Mouse (Mus musculus): Measurements from ENCODE around the gene Fbxo3. TPM values are rescaled to one million over a fixed set of nuclear protein-coding genes. Genes with fewer than 3 reads are reported as not detected.

Fbxo3 gene
- total RNA-seq, 1 experiment, result 13.6 TPM

- TF ChIP-seq CHD2 (IDR thresholded peaks at IDR 0.05; ENCODE audit: low read depth, low read length) (no peak), HCFC1 (IDR thresholded peaks at IDR 0.05; ENCODE audit: borderline replicate concordance, insufficient read depth, low read length) (no peak), ZC3H11A (IDR thresholded peaks at IDR 0.05; ENCODE audit: borderline replicate concordance, low read depth, low read length) (no peak), MAFK (IDR thresholded peaks at IDR 0.05; ENCODE audit: insufficient read depth, low read depth, low read length) (no peak), ZNF384 (IDR thresholded peaks at IDR 0.05; ENCODE audit: low read depth, low read length) (no peak)
- Histone ChIP-seq H3K36me3 (ENCODE audit: control insufficient read depth, insufficient read depth, low read length, poor library complexity, severe bottlenecking) (peaks cover 3% of the 10 kb centered on the region; the same call in 1 of the 2 replicates), H3K9me3 (ENCODE audit: control insufficient read depth, insufficient read depth, low read depth, low read length) (no peaks in the 10 kb centered on the region), H3K9ac (ENCODE audit: insufficient read depth, low read depth, low read length, poor library complexity, severe bottlenecking) (no peak overlapping the region), H3K27ac (ENCODE audit: insufficient read depth, low read depth, low read length, poor library complexity, severe bottlenecking) (no peak overlapping the region), H3K4me1 (ENCODE audit: control insufficient read depth in 2 of 2, insufficient read depth in 2 of 2, low read length in 2 of 2, poor library complexity in 1 of 2) (peaks cover 0 to 2% of the 10 kb centered on the region in 2 experiments; a peak in 1 of 4 replicates), H3K4me3 (ENCODE audit: insufficient read depth in 1 of 2, low read depth in 1 of 2, low read length in 2 of 2, poor library complexity in 1 of 2, severe bottlenecking in 1 of 2) (no peak overlapping the region)
- in situ Hi-C loops (cut with MboI; ENCODE audit: low sequenced_read_pairs in 2 of 2, unreplicated experiment in 2 of 2), result no loop called here
- DNase-seq (ENCODE audit: low read depth, low spot score), result no peak
These were observed 2.9 kb downstream of the Fbxo3 start for GRCm38 (mm10) chr2:104030381-104030780.

GRCm38 (mm10) chr2:104032056-104032455 is 4.5 kb downstream of the Fbxo3 start:
- Histone ChIP-seq H3K4me1 (ENCODE audit: control insufficient read depth in 2 of 2, insufficient read depth in 2 of 2, low read length in 2 of 2, poor library complexity in 1 of 2) (peaks cover 0 to 2% of the 10 kb centered on the region in 2 experiments; a peak in 1 of 4 replicates), H3K27ac (ENCODE audit: insufficient read depth, low read depth, low read length, poor library complexity, severe bottlenecking) (no peak overlapping the region), H3K9me3 (ENCODE audit: control insufficient read depth, insufficient read depth, low read depth, low read length) (no peaks in the 10 kb centered on the region), H3K9ac (ENCODE audit: insufficient read depth, low read depth, low read length, poor library complexity, severe bottlenecking) (no peak overlapping the region), H3K36me3 (ENCODE audit: control insufficient read depth, insufficient read depth, low read length, poor library complexity, severe bottlenecking) (peaks cover 4% of the 10 kb centered on the region; the same call in 1 of the 2 replicates), H3K4me3 (ENCODE audit: insufficient read depth in 1 of 2, low read depth in 1 of 2, low read length in 2 of 2, poor library complexity in 1 of 2, severe bottlenecking in 1 of 2) (no peak overlapping the region)
- in situ Hi-C loops (cut with MboI; ENCODE audit: low sequenced_read_pairs in 2 of 2, unreplicated experiment in 2 of 2), result no loop called here
- no peak for DNase-seq (ENCODE audit: low read depth, low spot score)
- TF ChIP-seq ZC3H11A (IDR thresholded peaks at IDR 0.05; ENCODE audit: borderline replicate concordance, low read depth, low read length) (no peak), CHD2 (IDR thresholded peaks at IDR 0.05; ENCODE audit: low read depth, low read length) (no peak), ZNF384 (IDR thresholded peaks at IDR 0.05; ENCODE audit: low read depth, low read length) (no peak), HCFC1 (IDR thresholded peaks at IDR 0.05; ENCODE audit: borderline replicate concordance, insufficient read depth, low read length) (no peak), MAFK (IDR thresholded peaks at IDR 0.05; ENCODE audit: insufficient read depth, low read depth, low read length) (no peak)

GRCm38 (mm10) chr2:104034832-104035472 is 7.4 kb downstream of the Fbxo3 start:
- H3K9me3 ChIP-seq (ENCODE audit: control insufficient read depth, insufficient read depth, low read depth, low read length), result no peaks in the 10 kb centered on the region
- H3K4me3 ChIP-seq (ENCODE audit: insufficient read depth in 1 of 2, low read depth in 1 of 2, low read length in 2 of 2, poor library complexity in 1 of 2, severe bottlenecking in 1 of 2), result no peak overlapping the region
- DNase-seq (ENCODE audit: low read depth, low spot score), result peak; percentile 71
- in situ Hi-C loops (cut with MboI; ENCODE audit: low sequenced_read_pairs in 2 of 2, unreplicated experiment in 2 of 2), result no loop called here
- peaks cover 5% of the 10 kb centered on the region; the same call in 1 of the 2 replicates for H3K36me3 ChIP-seq (ENCODE audit: control insufficient read depth, insufficient read depth, low read length, poor library complexity, severe bottlenecking)
- H3K9ac ChIP-seq (ENCODE audit: insufficient read depth, low read depth, low read length, poor library complexity, severe bottlenecking), result no peak overlapping the region
- no peak overlapping the region for H3K27ac ChIP-seq (ENCODE audit: insufficient read depth, low read depth, low read length, poor library complexity, severe bottlenecking)
- H3K4me1 ChIP-seq (ENCODE audit: control insufficient read depth in 2 of 2, insufficient read depth in 2 of 2, low read length in 2 of 2, poor library complexity in 1 of 2), result no peaks in the 10 kb centered on the region
- TF ChIP-seq CHD2 (IDR thresholded peaks at IDR 0.05; ENCODE audit: low read depth, low read length), result no peak
- peak; percentile 76; the same call in 1 of the 2 replicates for TF ChIP-seq ZC3H11A (IDR thresholded peaks at IDR 0.05; ENCODE audit: borderline replicate concordance, low read depth, low read length)
- no peak for TF ChIP-seq MAFK (IDR thresholded peaks at IDR 0.05; ENCODE audit: insufficient read depth, low read depth, low read length)

GRCm38 (mm10) chr2:104035595-104035994 is 8.1 kb downstream of the Fbxo3 start:
- H3K36me3 ChIP-seq (ENCODE audit: control insufficient read depth, insufficient read depth, low read length, poor library complexity, severe bottlenecking), result peaks cover 5% of the 10 kb centered on the region; the same call in 1 of the 2 replicates
- peaks cover 1 to 2% of the 10 kb centered on the region in 2 experiments; a peak in 2 of 4 replicates for H3K4me1 ChIP-seq (ENCODE audit: control insufficient read depth in 2 of 2, insufficient read depth in 2 of 2, low read length in 2 of 2, poor library complexity in 1 of 2)
- no peak overlapping the region for H3K27ac ChIP-seq (ENCODE audit: insufficient read depth, low read depth, low read length, poor library complexity, severe bottlenecking)
- TF ChIP-seq ZC3H11A (IDR thresholded peaks at IDR 0.05; ENCODE audit: borderline replicate concordance, low read depth, low read length) (no peak), HCFC1 (IDR thresholded peaks at IDR 0.05; ENCODE audit: borderline replicate concordance, insufficient read depth, low read length) (no peak), CHD2 (IDR thresholded peaks at IDR 0.05; ENCODE audit: low read depth, low read length) (no peak), MAFK (IDR thresholded peaks at IDR 0.05; ENCODE audit: insufficient read depth, low read depth, low read length) (no peak)
- no peaks in the 10 kb centered on the region for H3K9me3 ChIP-seq (ENCODE audit: control insufficient read depth, insufficient read depth, low read depth, low read length)
- H3K9ac ChIP-seq (ENCODE audit: insufficient read depth, low read depth, low read length, poor library complexity, severe bottlenecking), result no peak overlapping the region
- no peak for DNase-seq (ENCODE audit: low read depth, low spot score)
- H3K4me3 ChIP-seq (ENCODE audit: insufficient read depth in 1 of 2, low read depth in 1 of 2, low read length in 2 of 2, poor library complexity in 1 of 2, severe bottlenecking in 1 of 2), result no peak overlapping the region
- in situ Hi-C loops (cut with MboI; ENCODE audit: low sequenced_read_pairs in 2 of 2, unreplicated experiment in 2 of 2), result no loop called here

All from ES-E14 (cell line).